Mouse (Mus musculus): Measurements from ENCODE around the gene Schip1.

Schip1 gene

GRCm38 (mm10) chr3:68583771-68584511 lies 519.3 kb downstream of the Schip1 start:
- DNase-seq (ENCODE audit: low read depth, low spot score): no peak

- no peak for DNase-seq (ENCODE audit: low read depth, low spot score)
Observed at GRCm38 (mm10) chr3:68585213-68585612, 520.6 kb downstream of the Schip1 start.

- no peak for DNase-seq (ENCODE audit: low read depth, low spot score)
Observed at GRCm38 (mm10) chr3:68586646-68587064, 522.1 kb downstream of the Schip1 start.

- no peak for DNase-seq (ENCODE audit: low read depth, low spot score)
Observed at GRCm38 (mm10) chr3:68587567-68588245, 523.1 kb downstream of the Schip1 start.

GRCm38 (mm10) chr3:68589220-68589840 lies 524.7 kb downstream of the Schip1 start:
- no peak for DNase-seq (ENCODE audit: low read depth, low spot score)

- DNase-seq (ENCODE audit: low read depth, low spot score): no peak
Observed at GRCm38 (mm10) chr3:68590436-68590835, 525.8 kb downstream of the Schip1 start.

GRCm38 (mm10) chr3:68592575-68592974 lies 528.0 kb downstream of the Schip1 start:
- no peak for DNase-seq (ENCODE audit: low read depth, low spot score)

GRCm38 (mm10) chr3:68593073-68593867 lies 528.7 kb downstream of the Schip1 start:
- DNase-seq (ENCODE audit: low read depth, low spot score): no peak

- DNase-seq (ENCODE audit: low read depth, low spot score): no peak
Observed at GRCm38 (mm10) chr3:68595316-68595925, 530.8 kb downstream of the Schip1 start.

- no peak for DNase-seq (ENCODE audit: low read depth, low spot score)
Observed at GRCm38 (mm10) chr3:68596938-68597337, 532.3 kb downstream of the Schip1 start.

GRCm38 (mm10) chr3:68602891-68603290 lies 538.3 kb downstream of the Schip1 start:
- DNase-seq (ENCODE audit: low read depth, low spot score): no peak

GRCm38 (mm10) chr3:68604467-68604866 lies 539.9 kb downstream of the Schip1 start:
- no peak for DNase-seq (ENCODE audit: low read depth, low spot score)

GRCm38 (mm10) chr3:68604962-68605361 lies 540.4 kb downstream of the Schip1 start:
- no peak for DNase-seq (ENCODE audit: low read depth, low spot score)

GRCm38 (mm10) chr3:68605942-68606603 lies 541.5 kb downstream of the Schip1 start:
- DNase-seq (ENCODE audit: low read depth, low spot score): no peak

GRCm38 (mm10) chr3:68606730-68607129 lies 542.1 kb downstream of the Schip1 start:
- no peak for DNase-seq (ENCODE audit: low read depth, low spot score)

GRCm38 (mm10) chr3:68607336-68607735 lies 542.7 kb downstream of the Schip1 start:
- DNase-seq (ENCODE audit: low read depth, low spot score): no peak

GRCm38 (mm10) chr3:68608848-68609497 lies 544.4 kb downstream of the Schip1 start:
- DNase-seq (ENCODE audit: low read depth, low spot score): no peak

- no peak for DNase-seq (ENCODE audit: low read depth, low spot score)
Observed at GRCm38 (mm10) chr3:68610011-68610410, 545.4 kb downstream of the Schip1 start.

GRCm38 (mm10) chr3:68610598-68611261 lies 546.1 kb downstream of the Schip1 start:
- no peak for DNase-seq (ENCODE audit: low read depth, low spot score)
